Comparison of ENCODE assay signal across 14 mouse cellular contexts in the genomic region with DNA sequence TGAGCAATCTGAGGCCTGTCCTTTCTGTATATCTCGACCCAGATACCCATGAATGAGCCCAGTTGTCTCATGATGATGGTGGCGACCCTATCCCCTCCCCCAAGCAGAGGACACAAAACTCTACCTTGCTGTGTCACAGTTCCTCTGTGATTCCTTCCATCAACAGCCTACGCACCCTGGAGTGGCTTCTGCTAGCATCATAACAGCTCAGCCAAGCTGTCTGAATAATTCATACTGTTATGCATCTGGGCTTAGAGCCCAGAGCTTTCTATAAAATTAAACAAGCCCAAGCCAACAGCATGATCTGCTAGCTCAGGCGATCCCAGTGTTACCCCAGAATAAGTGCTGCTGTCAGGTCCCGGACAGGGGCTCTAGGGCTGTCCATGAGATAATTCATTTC.
DNase-seq lines count a peak whose midpoint lies in the region; ATAC-seq and TF ChIP-seq lines count a peak whose summit lies in the region.
"Had no signal": no experiment of that assay in that cellular context is flagged by ENCODE, and none has a peak within 500 bp of the region (broad histone marks: within the 10 kb centered on the region; RNA-seq: fewer than 3 reads in every experiment).

No protein-coding gene starts in this region.

- intact Hi-C loops in left cerebral cortex, postnatal 25 days (cut with DNase I) = no loop called here

- H3K36me3 ChIP-seq in hindbrain, postnatal 0 days (ENCODE audit: insufficient read depth, low read length) = no peaks in the 10 kb centered on the region
- no peaks in the 10 kb centered on the region for H3K36me3 ChIP-seq in hindbrain, embryonic 16.5 days (ENCODE audit: control insufficient read depth, insufficient read depth, low read length)
- H3K36me3 ChIP-seq: embryonic facial prominence, embryonic 12.5 days; intestine, embryonic 15.5 days had no signal

- H3K9ac ChIP-seq in hindbrain, postnatal 0 days (replicated peaks; ENCODE audit: low read length) = no peak overlapping the region
- no peak overlapping the region for H3K9ac ChIP-seq in hindbrain, embryonic 16.5 days (ENCODE audit: low read depth, low read length)
- H3K9ac ChIP-seq: embryonic facial prominence, embryonic 12.5 days; intestine, embryonic 15.5 days had no signal

- DNase-seq in hindbrain, postnatal 0 days (ENCODE audit: low spot score) = peak; percentile 34
- peak; percentile 84 for DNase-seq in brain, adult 2 months (ENCODE audit: low read depth, low spot score)
- DNase-seq in frontal cortex, postnatal 14 days (ENCODE audit: low spot score in 2 of 2) = peak; percentile 17 to 23
- peak; percentile 45 to 91 for DNase-seq in left cerebral cortex, postnatal 25 days (ENCODE audit: low spot score in 2 of 2)
- DNase-seq in gastrocnemius, postnatal 25 days = no peak
- DNase-seq in urinary bladder, postnatal 10 days (ENCODE audit: low spot score) = no peak
- DNase-seq in adrenal gland, postnatal 10 days = no peak
- DNase-seq: cerebellum, adult 9-11 months; heart, postnatal 4 days; kidney, postnatal 25 days had no signal

- WGBS in hindbrain, postnatal 0 days = 46% methylated on average over 5 of the region's 5 CpGs
- 68% methylated on average over 5 of the region's 5 CpGs for WGBS in hindbrain, embryonic 16.5 days

- no peaks in the 10 kb centered on the region for H3K27me3 ChIP-seq in hindbrain, postnatal 0 days (ENCODE audit: insufficient read depth, low read length)
- H3K27me3 ChIP-seq in hindbrain, embryonic 16.5 days (replicated peaks; ENCODE audit: control insufficient read depth, insufficient read depth, low read length) = no peaks in the 10 kb centered on the region
- H3K27me3 ChIP-seq: embryonic facial prominence, embryonic 12.5 days; intestine, embryonic 15.5 days had no signal

- H3K27ac ChIP-seq in hindbrain, postnatal 0 days = no peak overlapping the region
- no peak overlapping the region for H3K27ac ChIP-seq in hindbrain, embryonic 16.5 days (ENCODE audit: low read depth, low read length)
- H3K27ac ChIP-seq: embryonic facial prominence, embryonic 12.5 days; intestine, embryonic 15.5 days had no signal

- no peak overlapping the region for H3K4me2 ChIP-seq in hindbrain, postnatal 0 days (ENCODE audit: low read depth, low read length)
- H3K4me2 ChIP-seq in hindbrain, embryonic 16.5 days (ENCODE audit: low read length) = no peak overlapping the region
- H3K4me2 ChIP-seq: embryonic facial prominence, embryonic 12.5 days; intestine, embryonic 15.5 days had no signal

- no peaks in the 10 kb centered on the region for H3K9me3 ChIP-seq in hindbrain, postnatal 0 days (ENCODE audit: low read length)
- H3K9me3 ChIP-seq in hindbrain, embryonic 16.5 days (ENCODE audit: control insufficient read depth, low read length) = no peaks in the 10 kb centered on the region; the same call in 1 of the 2 replicates
- H3K9me3 ChIP-seq: embryonic facial prominence, embryonic 12.5 days; intestine, embryonic 15.5 days had no signal

- no peaks in the 10 kb centered on the region for H3K4me1 ChIP-seq in hindbrain, postnatal 0 days (ENCODE audit: insufficient read depth, low read length)
- H3K4me1 ChIP-seq in hindbrain, embryonic 16.5 days (ENCODE audit: control insufficient read depth, insufficient read depth, low read depth, low read length) = no peaks in the 10 kb centered on the region
- H3K4me1 ChIP-seq: embryonic facial prominence, embryonic 12.5 days; intestine, embryonic 15.5 days had no signal

- no peak for ATAC-seq in hindbrain, postnatal 0 days
- no peak for ATAC-seq in hindbrain, embryonic 16.5 days
- ATAC-seq: activated CD4-positive, CD25-positive, alpha-beta regulatory T cell, adult 4 months; intestine, embryonic 15.5 days had no signal

- no peak for TF ChIP-seq CTCF in hindbrain, postnatal 0 days (IDR thresholded peaks at IDR 0.05; ENCODE audit: low read depth)

- no peak overlapping the region for H3K4me3 ChIP-seq in hindbrain, postnatal 0 days (ENCODE audit: low read length)
- no peak overlapping the region for H3K4me3 ChIP-seq in hindbrain, embryonic 16.5 days (ENCODE audit: low read length)
- H3K4me3 ChIP-seq: embryonic facial prominence, embryonic 12.5 days; intestine, embryonic 15.5 days had no signal

Comparison
In these comparisons a context has a peak if more than half of its experiments do, and no peak if none do; other contexts are left out.
1. DNase-seq: peak in hindbrain, postnatal 0 days (single experiment), brain, adult 2 months (single experiment), frontal cortex, postnatal 14 days (2 of 2) and left cerebral cortex, postnatal 25 days (2 of 2); none in gastrocnemius, postnatal 25 days (single experiment), urinary bladder, postnatal 10 days (single experiment) and adrenal gland, postnatal 10 days (single experiment).